Mouse (Mus musculus) cerebellum, adult 11-12 months (tissue): ENCODE data around the gene Olfr403.
"Not testable (repeated sequence)": the region's sequence is repeated elsewhere in the genome, so short reads cannot be mapped to it uniquely, and the experiment has no call there.

ENCODE experiments used
- DNase-seq: peaks from one replicate; pipeline ENCODE4 v3.0.0; 2022

The Olfr403 gene

DNA sequence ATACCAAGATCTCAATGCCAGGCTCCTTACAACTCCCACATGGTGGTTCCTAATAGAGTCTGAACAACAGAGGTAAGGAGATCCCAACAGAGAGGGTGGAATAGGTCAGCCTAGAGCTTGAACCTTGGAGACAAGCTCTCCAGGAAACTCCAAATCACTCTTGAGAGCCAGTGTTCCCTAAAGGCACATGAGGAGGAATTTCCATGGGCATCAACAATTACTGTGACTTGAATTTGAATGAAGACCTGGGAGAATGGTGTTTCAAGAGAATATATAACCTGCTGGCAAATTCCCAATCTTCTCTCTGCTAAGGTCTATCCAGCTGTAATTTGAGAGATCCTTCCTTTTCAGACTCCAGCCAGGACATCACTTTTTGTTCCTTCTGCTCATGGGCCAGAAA is at the start of gene Olfr403:
Gene Olfr403, plus strand, starts transcription at position 301 of the 400 bp plus-strand sequence.
- DNase-seq, result no peak

GRCm38 (mm10) chr11:74140001-74140400 is 46.0 kb upstream of the Olfr403 start:
- DNase-seq, result not testable (repeated sequence)

DNA sequence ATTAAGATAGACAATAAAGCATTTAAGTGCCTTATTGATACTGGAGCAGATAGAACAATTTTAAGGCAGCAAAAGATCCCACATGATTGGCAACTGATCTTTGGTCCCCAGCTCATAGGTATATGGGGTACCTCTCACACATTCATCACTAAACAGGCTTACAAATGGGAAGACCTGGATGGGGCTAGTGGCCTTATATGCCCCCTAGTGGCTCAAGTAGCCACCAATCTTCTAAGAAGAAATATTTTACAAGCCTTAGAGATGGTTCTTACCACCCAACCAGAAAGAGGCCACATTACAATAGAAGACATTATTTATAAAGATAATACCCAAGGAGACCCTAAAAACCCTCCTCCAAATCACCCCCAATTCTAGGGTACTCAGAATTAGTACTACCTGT is 40.2 kb upstream of the Olfr403 start:
- DNase-seq, result no peak

- no peak for DNase-seq
Observed at GRCm38 (mm10) chr11:74153229-74153628, 32.8 kb upstream of the Olfr403 start, which contains the start of gene Olfr402. TSS of gene Olfr402 (plus strand) at chr11:74153529.

GRCm38 (mm10) chr11:74168771-74169170 is 17.3 kb upstream of the Olfr403 start:
- DNase-seq, result no peak

GRCm38 (mm10) chr11:74183168-74183567 is 2.9 kb upstream of the Olfr403 start:
- no peak for DNase-seq

DNA sequence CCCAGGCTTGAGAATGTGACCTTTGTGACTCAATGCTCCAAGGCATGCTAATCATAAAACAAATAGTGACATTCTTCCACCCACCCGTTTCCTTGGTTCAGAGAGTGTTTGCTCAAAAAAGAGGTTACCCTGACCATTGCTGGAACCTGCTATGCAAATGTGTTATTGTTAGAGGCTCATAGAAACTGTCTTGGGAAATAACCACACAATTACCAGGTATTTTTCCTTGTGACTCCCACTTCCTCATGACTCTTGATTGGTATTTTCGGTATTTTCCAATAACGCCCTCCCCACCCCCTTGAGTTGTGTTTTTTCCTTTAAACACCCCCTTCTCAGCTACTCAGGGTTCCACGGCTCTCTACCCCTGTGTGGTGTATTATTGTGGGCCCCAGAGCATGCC is 2.3 kb upstream of the Olfr403 start:
- DNase-seq, result no peak

DNA sequence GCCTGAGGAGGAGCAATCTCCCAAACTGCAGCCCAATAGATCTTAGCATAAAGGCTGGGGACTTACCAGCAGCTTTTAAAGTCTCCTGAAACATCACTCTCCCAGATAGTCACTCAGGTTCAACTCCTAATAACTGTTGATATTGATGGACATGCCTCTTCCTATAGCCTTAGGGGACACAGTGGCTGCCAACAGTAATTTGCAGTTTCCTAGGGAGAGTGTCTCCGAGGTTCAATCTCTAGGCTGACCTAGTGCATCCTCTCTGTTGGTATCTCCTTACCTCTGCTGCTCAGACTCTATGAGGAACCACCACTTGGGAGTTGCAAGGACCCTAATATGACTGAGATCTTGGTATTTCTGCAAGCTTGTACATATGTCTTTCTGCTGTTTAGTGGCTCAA is 25.2 kb downstream of the Olfr403 start, which contains the start of gene Olfr43:
Gene Olfr43, minus strand, starts transcription at position 101 of the 400 bp plus-strand sequence.
- DNase-seq, result no peak

GRCm38 (mm10) chr11:74241201-74241600 is 55.2 kb downstream of the Olfr403 start:
- DNase-seq, result no peak
